Mouse (Mus musculus): ENCODE measurements around the gene Btg2. TPM values are rescaled to one million over a fixed set of nuclear protein-coding genes. Genes with fewer than 3 reads are reported as not detected.

The Btg2 gene
- polyA plus RNA-seq, 1 experiment from 2014 or later: 28.6 TPM

- Histone ChIP-seq H3K9ac (ENCODE audit: low read depth, low read length) (no peak overlapping the region), H3K9me3 (ENCODE audit: control insufficient read depth, low read length) (no peaks in the 10 kb centered on the region), H3K4me2 (replicated peaks; ENCODE audit: low read depth, low read length) (no peak overlapping the region), H3K36me3 (ENCODE audit: control insufficient read depth, insufficient read depth, low read length) (no peaks in the 10 kb centered on the region), H3K4me3 (ENCODE audit: low read length) (no peak overlapping the region), H3K4me1 (ENCODE audit: control insufficient read depth, insufficient read depth, low read length) (peaks cover 71% of the 10 kb centered on the region), H3K27ac (ENCODE audit: low read depth, low read length) (peak overlapping the region; percentile 42; the same call in 1 of the 2 replicates), H3K27me3 (ENCODE audit: control insufficient read depth, insufficient read depth, low read length) (no peaks in the 10 kb centered on the region)
- ATAC-seq (ENCODE audit: low FRiP score, low TSS enrichment): no peak
- WGBS: 39% methylated on average over 3 of the region's 3 CpGs
Observed at GRCm38 (mm10) chr1:134066554-134066953, 12.4 kb downstream of the Btg2 start.

- Histone ChIP-seq H3K4me2 (replicated peaks; ENCODE audit: low read depth, low read length) (no peak overlapping the region), H3K9me3 (ENCODE audit: control insufficient read depth, low read length) (no peaks in the 10 kb centered on the region), H3K4me3 (ENCODE audit: low read length) (no peak overlapping the region), H3K9ac (ENCODE audit: low read depth, low read length) (no peak overlapping the region), H3K27me3 (ENCODE audit: control insufficient read depth, insufficient read depth, low read length) (no peaks in the 10 kb centered on the region), H3K4me1 (ENCODE audit: control insufficient read depth, insufficient read depth, low read length) (peaks cover 70% of the 10 kb centered on the region), H3K36me3 (ENCODE audit: control insufficient read depth, insufficient read depth, low read length) (no peaks in the 10 kb centered on the region), H3K27ac (ENCODE audit: low read depth, low read length) (peak overlapping the region; percentile 43; the same call in 1 of the 2 replicates)
- 43% methylated on average over 4 of the region's 4 CpGs for WGBS
- no peak for ATAC-seq (ENCODE audit: low FRiP score, low TSS enrichment)
Observed at GRCm38 (mm10) chr1:134065241-134065809, 13.6 kb downstream of the Btg2 start.

- no peak overlapping the region for H3K9ac ChIP-seq (ENCODE audit: low read depth, low read length)
- peak overlapping the region; percentile 91 for H3K27ac ChIP-seq (ENCODE audit: low read depth, low read length)
- no peak for ATAC-seq (ENCODE audit: low FRiP score, low TSS enrichment)
- no peaks in the 10 kb centered on the region for H3K36me3 ChIP-seq (ENCODE audit: control insufficient read depth, insufficient read depth, low read length)
- H3K4me3 ChIP-seq (ENCODE audit: low read length): no peak overlapping the region
- H3K4me2 ChIP-seq (replicated peaks; ENCODE audit: low read depth, low read length): no peak overlapping the region
- WGBS: 87% methylated on average over 2 of the region's 2 CpGs
- H3K9me3 ChIP-seq (ENCODE audit: control insufficient read depth, low read length): no peaks in the 10 kb centered on the region
- peaks cover 76% of the 10 kb centered on the region for H3K4me1 ChIP-seq (ENCODE audit: control insufficient read depth, insufficient read depth, low read length)
- no peaks in the 10 kb centered on the region for H3K27me3 ChIP-seq (ENCODE audit: control insufficient read depth, insufficient read depth, low read length)
Observed at GRCm38 (mm10) chr1:134064296-134064831, 14.6 kb downstream of the Btg2 start.

GRCm38 (mm10) chr1:134063773-134064125 is 15.2 kb downstream of the Btg2 start:
- no peak for ATAC-seq (ENCODE audit: low FRiP score, low TSS enrichment)
- peak overlapping the region; percentile 29 for H3K4me2 ChIP-seq (replicated peaks; ENCODE audit: low read depth, low read length)
- no peaks in the 10 kb centered on the region for H3K27me3 ChIP-seq (ENCODE audit: control insufficient read depth, insufficient read depth, low read length)
- no peaks in the 10 kb centered on the region for H3K9me3 ChIP-seq (ENCODE audit: control insufficient read depth, low read length)
- peak overlapping the region; percentile 50; the same call in 1 of the 2 replicates for H3K9ac ChIP-seq (ENCODE audit: low read depth, low read length)
- no peaks in the 10 kb centered on the region for H3K36me3 ChIP-seq (ENCODE audit: control insufficient read depth, insufficient read depth, low read length)
- H3K27ac ChIP-seq (ENCODE audit: low read depth, low read length): peak overlapping the region; percentile 91
- 8% methylated on average over 9 of the region's 9 CpGs for WGBS
- peaks cover 79% of the 10 kb centered on the region for H3K4me1 ChIP-seq (ENCODE audit: control insufficient read depth, insufficient read depth, low read length)
- no peak overlapping the region for H3K4me3 ChIP-seq (ENCODE audit: low read length)

GRCm38 (mm10) chr1:134063086-134063772 is 15.7 kb downstream of the Btg2 start:
- no peaks in the 10 kb centered on the region for H3K36me3 ChIP-seq (ENCODE audit: control insufficient read depth, insufficient read depth, low read length)
- ATAC-seq (ENCODE audit: low FRiP score, low TSS enrichment): peak; percentile 63
- H3K4me3 ChIP-seq (ENCODE audit: low read length): no peak overlapping the region; the same call in 1 of the 2 replicates
- H3K4me2 ChIP-seq (replicated peaks; ENCODE audit: low read depth, low read length): peak overlapping the region; percentile 29
- H3K27ac ChIP-seq (ENCODE audit: low read depth, low read length): peak overlapping the region; percentile 91
- peaks cover 79% of the 10 kb centered on the region for H3K4me1 ChIP-seq (ENCODE audit: control insufficient read depth, insufficient read depth, low read length)
- no peaks in the 10 kb centered on the region for H3K9me3 ChIP-seq (ENCODE audit: control insufficient read depth, low read length)
- H3K9ac ChIP-seq (ENCODE audit: low read depth, low read length): peak overlapping the region; percentile 50
- H3K27me3 ChIP-seq (ENCODE audit: control insufficient read depth, insufficient read depth, low read length): no peaks in the 10 kb centered on the region
- WGBS: 1% methylated on average over 31 of the region's 33 CpGs

GRCm38 (mm10) chr1:134062411-134063085 is 16.4 kb downstream of the Btg2 start:
- ATAC-seq (ENCODE audit: low FRiP score, low TSS enrichment): no peak
- 9% methylated on average over 11 of the region's 11 CpGs for WGBS

GRCm38 (mm10) chr1:134061915-134062314 is 17.0 kb downstream of the Btg2 start:
- no peaks in the 10 kb centered on the region for H3K27me3 ChIP-seq (ENCODE audit: control insufficient read depth, insufficient read depth, low read length)
- H3K9me3 ChIP-seq (ENCODE audit: control insufficient read depth, low read length): no peaks in the 10 kb centered on the region
- no peaks in the 10 kb centered on the region for H3K36me3 ChIP-seq (ENCODE audit: control insufficient read depth, insufficient read depth, low read length)
- H3K9ac ChIP-seq (ENCODE audit: low read depth, low read length): no peak overlapping the region; the same call in 1 of the 2 replicates
- no peak overlapping the region for H3K4me2 ChIP-seq (replicated peaks; ENCODE audit: low read depth, low read length)
- peak overlapping the region; percentile 91 for H3K27ac ChIP-seq (ENCODE audit: low read depth, low read length)
- H3K4me3 ChIP-seq (ENCODE audit: low read length): no peak overlapping the region
- ATAC-seq (ENCODE audit: low FRiP score, low TSS enrichment): no peak
- 66% methylated on average over 3 of the region's 3 CpGs for WGBS
- peaks cover 71% of the 10 kb centered on the region for H3K4me1 ChIP-seq (ENCODE audit: control insufficient read depth, insufficient read depth, low read length)

More at GRCm38 (mm10) chr1:134062411-134063085, 16.4 kb downstream of the Btg2 start:
- H3K9me3 ChIP-seq (ENCODE audit: control insufficient read depth, low read length): no peaks in the 10 kb centered on the region
- peaks cover 76% of the 10 kb centered on the region for H3K4me1 ChIP-seq (ENCODE audit: control insufficient read depth, insufficient read depth, low read length)
- peak overlapping the region; percentile 91 for H3K27ac ChIP-seq (ENCODE audit: low read depth, low read length)
- no peaks in the 10 kb centered on the region for H3K36me3 ChIP-seq (ENCODE audit: control insufficient read depth, insufficient read depth, low read length)
- no peak overlapping the region; the same call in 1 of the 2 replicates for H3K4me3 ChIP-seq (ENCODE audit: low read length)
- H3K4me2 ChIP-seq (replicated peaks; ENCODE audit: low read depth, low read length): peak overlapping the region; percentile 29
- peak overlapping the region; percentile 50 for H3K9ac ChIP-seq (ENCODE audit: low read depth, low read length)
- no peaks in the 10 kb centered on the region for H3K27me3 ChIP-seq (ENCODE audit: control insufficient read depth, insufficient read depth, low read length)

- ATAC-seq (ENCODE audit: low FRiP score, low TSS enrichment): peak; percentile 90
- Histone ChIP-seq H3K4me1 (ENCODE audit: control insufficient read depth, insufficient read depth, low read length) (peaks cover 62% of the 10 kb centered on the region), H3K9me3 (ENCODE audit: control insufficient read depth, low read length) (no peaks in the 10 kb centered on the region), H3K4me2 (replicated peaks; ENCODE audit: low read depth, low read length) (peak overlapping the region; percentile 77), H3K27me3 (ENCODE audit: control insufficient read depth, insufficient read depth, low read length) (no peaks in the 10 kb centered on the region), H3K27ac (ENCODE audit: low read depth, low read length) (peak overlapping the region; percentile 91), H3K4me3 (ENCODE audit: low read length) (peak overlapping the region; percentile 31), H3K9ac (ENCODE audit: low read depth, low read length) (peak overlapping the region; percentile 65), H3K36me3 (ENCODE audit: control insufficient read depth, insufficient read depth, low read length) (no peaks in the 10 kb centered on the region)
- 1% methylated on average over 31 of the region's 31 CpGs for WGBS
Observed at GRCm38 (mm10) chr1:134060849-134061569, 17.9 kb downstream of the Btg2 start.

Data from kidney, embryonic 14.5 days (tissue).